Mouse (Mus musculus): ENCODE results near the gene Ppil4.

GRCm38 (mm10) chr10:7757544-7757943 is 35.1 kb upstream of the Ppil4 start:
- TF ChIP-seq POLR2A (IDR thresholded peaks at IDR 0.05; ENCODE audit: insufficient read length, low read depth) (no peak), MYOG (IDR thresholded peaks at IDR 0.05; ENCODE audit: control insufficient read depth in 1 of 3, insufficient read depth in 1 of 3, insufficient read length in 2 of 3, low read depth in 2 of 3) (no peak), MYOD1 (IDR thresholded peaks at IDR 0.05; ENCODE audit: control insufficient read depth in 1 of 3, insufficient read length in 2 of 3, low read depth in 2 of 3) (no peak), E2F4 (IDR thresholded peaks at IDR 0.05; ENCODE audit: insufficient read depth) (no peak), TCF12 (IDR thresholded peaks at IDR 0.05; ENCODE audit: insufficient read depth, poor library complexity, severe bottlenecking) (no peak), USF1 (IDR thresholded peaks at IDR 0.05; ENCODE audit: low read depth) (no peak), POLR2AphosphoS2 (IDR thresholded peaks at IDR 0.05; ENCODE audit: insufficient read length, low read depth) (no peak), CEBPB (IDR thresholded peaks at IDR 0.05; ENCODE audit: insufficient read depth, poor library complexity, severe bottlenecking) (no peak), MAX (IDR thresholded peaks at IDR 0.05; ENCODE audit: low read depth) (no peak), TCF3 (IDR thresholded peaks at IDR 0.05; ENCODE audit: insufficient read length, low read depth) (no peak), REST (IDR thresholded peaks at IDR 0.05; ENCODE audit: insufficient read depth, insufficient read length) (no peak), SRF (IDR thresholded peaks at IDR 0.05; ENCODE audit: control insufficient read depth, insufficient read length, low read depth) (no peak)

All from myocyte (in vitro differentiated cells).